Mouse (Mus musculus) stomach, postnatal 0 days (tissue): Measurements from ENCODE around the gene Slc15a3. TPM values are rescaled to one million over a fixed set of nuclear protein-coding genes. Genes with fewer than 3 reads are reported as not detected.
A peak's percentile ranks its signal among the peaks of the same experiment; 100 is the strongest.

Source experiments
- ATAC-seq: fragments of 200-750 bp; cut with Nextera tagmentation; 2 replicates; pipeline ENCODE4 v1.8.0; 2017; ENCODE audit not compliant: low FRiP score, low TSS enrichment
- DNase-seq: peaks from one replicate; pipeline ENCODE4 v3.0.0-alpha.2; 2016; ENCODE audit warnings: low spot score
- H3K27ac ChIP-seq: fragments of 300-500 bp; sonication (generic); replicated peaks from 2 replicates; pipeline ENCODE4 v1.5.1; 2014; ENCODE audit warnings: mild to moderate bottlenecking, control low read depth
- H3K27me3 ChIP-seq: fragments of 300-500 bp; sonication (generic); 2 replicates; pipeline ENCODE4 v1.6.1; 2014; ENCODE audit warnings: low read length; ENCODE audit not compliant: control insufficient read depth, insufficient read depth
- H3K36me3 ChIP-seq: fragments of 300-500 bp; sonication (generic); 2 replicates; pipeline ENCODE4 v1.6.1; 2014; ENCODE audit warnings: low read length, mixed read lengths; ENCODE audit not compliant: control insufficient read depth, insufficient read depth
- H3K4me1 ChIP-seq: fragments of 300-500 bp; sonication (generic); replicated peaks from 2 replicates; pipeline ENCODE4 v1.6.1; 2014; ENCODE audit warnings: antibody characterized with exemption; ENCODE audit not compliant: control insufficient read depth, insufficient read depth
- H3K4me2 ChIP-seq: fragments of 300-500 bp; sonication (generic); replicated peaks from 2 replicates; pipeline ENCODE4 v1.6.1; 2014; ENCODE audit warnings: low read depth, mild to moderate bottlenecking, control low read depth, moderate library complexity
- H3K4me3 ChIP-seq: fragments of 300-500 bp; sonication (generic); 2 replicates; pipeline ENCODE4 v1.5.1; 2014; ENCODE audit warnings: low read depth, low read length, control low read depth
- H3K9ac ChIP-seq: fragments of 300-500 bp; sonication (generic); 2 replicates; pipeline ENCODE4 v1.6.1; 2014; ENCODE audit warnings: mild to moderate bottlenecking, low read length, control low read depth, mixed read lengths
- H3K9me3 ChIP-seq: fragments of 300-500 bp; sonication (generic); 2 replicates; pipeline ENCODE4 v1.6.1; 2016; ENCODE audit warnings: low read length; ENCODE audit not compliant: control insufficient read depth
- CTCF ChIP-seq: IDR thresholded peaks from 2 replicates; pipeline ENCODE4 v1.5.1; 2016; ENCODE audit warnings: antibody characterized with exemption, low read depth, mild to moderate bottlenecking, moderate library complexity
- EP300 ChIP-seq: optimal IDR thresholded peaks from 2 replicates; pipeline ENCODE3; 2016; ENCODE audit warnings: antibody characterized with exemption
- WGBS: fragments of 180-500 bp; shearing (Covaris S2); extraction: QIAGEN DNeasy Blood & Tissue Kit; methylation state at CpG from one replicate; pipeline ENCODE4 v1.1.7; 2014; 5-methylcytosine and 5-hydroxymethylcytosine counted together
- polyA plus RNA-seq: library from polyadenylated mRNA; unstranded; fragments of >200 nt; fragmentation: Nextera tagmentation; extraction: Ambion mirVana; gene quantifications from 2 replicates; pipeline ENCODE4 v1.2.1, GENCODE M21; 2015

The Slc15a3 gene
- polyA plus RNA-seq, 1 experiment from 2014 or later = 5.2 TPM

GRCm38 (mm10) chr19:10868623-10869141 is 29.2 kb downstream of the Slc15a3 start:
- no peaks in the 10 kb centered on the region for H3K27me3 ChIP-seq
- no peaks in the 10 kb centered on the region for H3K9me3 ChIP-seq
- DNase-seq (peak; percentile 33), ATAC-seq (no peak)
- peaks cover 24% of the 10 kb centered on the region for H3K36me3 ChIP-seq
- peak overlapping the region; percentile 66 for H3K4me3 ChIP-seq
- H3K4me2 ChIP-seq = peak overlapping the region; percentile 82
- TF ChIP-seq EP300 = no peak
- 0 out of 2 replicates have a peak, but pooled peaks have one; percentile 6 for TF ChIP-seq CTCF
- H3K4me1 ChIP-seq = peaks cover 8% of the 10 kb centered on the region; the same call in 1 of the 2 replicates
- WGBS = under 1% methylated on average over 17 of the region's 17 CpGs
- H3K27ac ChIP-seq = no peak overlapping the region
- peak overlapping the region; percentile 76 for H3K9ac ChIP-seq

GRCm38 (mm10) chr19:10869241-10869885 is 29.8 kb downstream of the Slc15a3 start:
- Histone ChIP-seq H3K4me1 (peaks cover 8% of the 10 kb centered on the region; the same call in 1 of the 2 replicates), H3K4me2 (peak overlapping the region; percentile 82), H3K36me3 (peaks cover 22% of the 10 kb centered on the region), H3K27ac (peak overlapping the region; percentile 79), H3K27me3 (no peaks in the 10 kb centered on the region), H3K9me3 (no peaks in the 10 kb centered on the region), H3K9ac (peak overlapping the region; percentile 76), H3K4me3 (peak overlapping the region; percentile 66)
- DNase-seq = peak; percentile 84
- TF ChIP-seq CTCF (peak; percentile 31; the same call in 1 of the 2 replicates), EP300 (no peak)
- peak; percentile 88 for ATAC-seq
- under 1% methylated on average over 28 of the region's 43 CpGs for WGBS

GRCm38 (mm10) chr19:10869886-10870527 is 30.5 kb downstream of the Slc15a3 start, which contains the start of gene Tmem132a:
Gene Tmem132a, minus strand, starts transcription at chr19:10869940.
- DNase-seq (no peak), ATAC-seq (no peak)
- no peak for TF ChIP-seq CTCF
- no peak for TF ChIP-seq EP300
- 2% methylated on average over 8 of the region's 8 CpGs for WGBS
- H3K4me3 ChIP-seq = peak within 1 kb of the TSS; percentile 66
- no peaks in the 10 kb centered on the region for H3K9me3 ChIP-seq
- no peaks in the 10 kb centered on the region for H3K27me3 ChIP-seq
- H3K9ac ChIP-seq = peak within 1 kb of the TSS; percentile 76
- peak within 1 kb of the TSS; percentile 79 for H3K27ac ChIP-seq
- H3K4me1 ChIP-seq = peaks cover 8% of the 10 kb centered on the region; the same call in 1 of the 2 replicates
- peak within 1 kb of the TSS; percentile 82 for H3K4me2 ChIP-seq
- H3K36me3 ChIP-seq = peaks cover 19% of the 10 kb centered on the region

DNA sequence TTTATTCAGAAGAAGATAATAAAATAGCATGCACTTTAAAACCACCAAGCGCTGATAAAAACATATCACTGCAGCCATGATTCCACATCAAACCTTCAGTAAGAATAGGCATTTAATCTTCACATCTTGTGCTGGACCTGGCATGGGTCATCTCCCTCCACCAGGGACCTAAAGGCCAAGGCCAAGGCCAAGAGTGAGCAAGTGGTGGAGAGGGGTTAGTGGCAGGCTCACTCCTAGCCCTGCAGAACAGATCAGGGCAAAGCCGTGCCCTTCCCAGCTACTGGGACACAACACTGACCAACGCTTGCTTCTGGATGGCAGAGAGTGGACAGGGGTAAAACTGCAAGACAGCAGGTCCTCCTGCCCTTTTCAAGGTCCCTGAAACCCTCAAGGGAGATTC is 31.1 kb downstream of the Slc15a3 start:
- Histone ChIP-seq H3K27me3 (no peaks in the 10 kb centered on the region), H3K36me3 (peaks cover 19% of the 10 kb centered on the region), H3K27ac (0 out of 2 replicates have a peak overlapping the region, but pooled peaks have one; percentile 25), H3K9ac (peak overlapping the region; percentile 18; the same call in 1 of the 2 replicates), H3K4me3 (no peak overlapping the region), H3K4me2 (no peak overlapping the region), H3K4me1 (peaks cover 8% of the 10 kb centered on the region; the same call in 1 of the 2 replicates), H3K9me3 (no peaks in the 10 kb centered on the region)
- DNase-seq = no peak
- WGBS = 80% methylated on average over 3 of the region's 3 CpGs
- TF ChIP-seq CTCF (no peak), EP300 (no peak)
- no peak for ATAC-seq

DNA sequence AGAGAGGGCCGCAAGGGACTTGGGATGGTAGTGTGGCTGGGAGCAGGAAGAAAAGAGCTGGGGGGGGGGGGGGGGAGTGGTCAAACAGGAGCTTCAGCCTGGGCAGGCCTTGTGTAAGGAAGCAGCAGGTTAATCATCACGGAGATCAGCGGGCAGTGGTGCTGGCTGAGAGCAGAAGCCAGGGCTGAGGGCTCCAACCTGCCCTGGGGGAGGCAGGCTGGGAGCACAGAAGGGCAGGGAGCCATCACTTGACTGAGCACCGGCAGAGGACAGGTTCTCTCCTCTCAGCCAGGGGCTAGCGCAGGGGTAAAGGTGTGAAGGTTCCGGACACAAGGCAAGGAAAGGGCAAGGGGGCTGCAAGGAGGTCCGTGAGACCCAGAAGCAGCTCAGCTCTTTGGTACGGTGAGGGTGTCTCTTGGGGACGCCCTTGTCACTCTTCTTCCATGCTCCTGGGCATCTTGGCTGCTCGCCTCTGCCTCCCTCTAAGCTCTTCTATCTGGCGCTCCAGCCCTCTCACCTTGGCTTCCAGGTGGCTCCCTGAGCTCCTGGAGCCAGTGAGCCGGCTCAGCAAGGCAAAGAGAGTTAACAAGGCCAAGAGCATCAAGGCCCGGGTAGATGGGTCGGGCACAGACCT is 31.9 kb downstream of the Slc15a3 start:
- Histone ChIP-seq H3K4me1 (peaks cover 8% of the 10 kb centered on the region; the same call in 1 of the 2 replicates), H3K9me3 (no peaks in the 10 kb centered on the region), H3K27ac (0 out of 2 replicates have a peak overlapping the region, but pooled peaks have one; percentile 24), H3K9ac (no peak overlapping the region), H3K27me3 (no peaks in the 10 kb centered on the region), H3K4me3 (no peak overlapping the region), H3K4me2 (no peak overlapping the region), H3K36me3 (peaks cover 19% of the 10 kb centered on the region)
- no peak for TF ChIP-seq CTCF
- TF ChIP-seq EP300 = no peak
- WGBS = 77% methylated on average over 13 of the region's 14 CpGs
- DNase-seq = no peak
- ATAC-seq = no peak
